Mouse (Mus musculus): Measurements from ENCODE around the gene Galr2. TPM values are rescaled to one million over a fixed set of nuclear protein-coding genes. Genes with fewer than 3 reads are reported as not detected.

Galr2 gene
- polyA plus RNA-seq, 1 experiment from 2014 or later: 0.13 TPM

- Histone ChIP-seq H3K9ac (replicated peaks; ENCODE audit: low read depth, low read length) (no peak overlapping the region), H3K4me2 (replicated peaks; ENCODE audit: low read depth, low read length) (no peak overlapping the region), H3K9me3 (ENCODE audit: control insufficient read depth, low read depth, low read length) (no peaks in the 10 kb centered on the region), H3K27ac (ENCODE audit: low read length) (no peak overlapping the region), H3K4me1 (ENCODE audit: control insufficient read depth, insufficient read depth, low read length) (peaks cover 11% of the 10 kb centered on the region; the same call in 1 of the 2 replicates), H3K27me3 (ENCODE audit: control insufficient read depth, insufficient read depth, low read length) (no peaks in the 10 kb centered on the region), H3K36me3 (ENCODE audit: control insufficient read depth, insufficient read depth, low read length) (peaks cover 31% of the 10 kb centered on the region; the same call in 1 of the 2 replicates), H3K4me3 (ENCODE audit: low read depth, low read length) (no peak overlapping the region)
- WGBS: 93% methylated on average over 13 of the region's 13 CpGs
- ATAC-seq (ENCODE audit: insufficient number of reproducible peaks, insufficient read depth, low FRiP score, low read depth): no peak
Observed at GRCm38 (mm10) chr11:116292401-116292800, 11.7 kb downstream of the Galr2 start.

DNA sequence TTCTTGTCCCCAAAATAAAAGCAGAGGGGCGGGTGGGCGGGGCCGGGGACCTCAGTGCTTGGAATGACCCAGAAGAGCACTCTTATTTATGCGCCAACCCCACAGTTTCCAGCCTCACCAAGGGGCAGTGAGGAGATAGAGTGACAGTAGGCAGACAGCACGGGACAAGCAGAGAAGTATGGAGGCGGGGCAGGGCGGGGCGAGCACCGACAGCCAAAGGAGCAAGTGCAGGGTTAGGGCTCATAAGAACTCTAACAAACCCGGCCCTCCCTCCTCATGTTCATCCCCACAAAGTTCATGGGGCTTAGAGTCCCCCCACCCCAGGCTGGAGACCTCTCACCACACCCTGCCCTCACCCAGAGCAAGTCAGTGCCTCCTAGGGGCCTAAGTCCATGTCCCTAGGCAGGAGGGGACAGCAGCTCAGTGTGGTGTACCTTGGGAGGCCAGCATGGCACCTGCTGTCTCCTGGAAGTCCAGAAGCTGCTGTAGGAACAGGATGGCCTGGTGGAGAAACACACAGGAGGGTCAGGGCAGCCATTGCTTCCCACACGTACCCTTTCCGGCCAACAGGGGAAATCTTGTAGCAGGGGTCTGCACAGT is 12.9 kb downstream of the Galr2 start:
- 86% methylated on average over 12 of the region's 12 CpGs for WGBS
- Histone ChIP-seq H3K9ac (replicated peaks; ENCODE audit: low read depth, low read length) (no peak overlapping the region), H3K9me3 (ENCODE audit: control insufficient read depth, low read depth, low read length) (no peaks in the 10 kb centered on the region), H3K4me1 (ENCODE audit: control insufficient read depth, insufficient read depth, low read length) (peaks cover 11% of the 10 kb centered on the region; the same call in 1 of the 2 replicates), H3K27ac (ENCODE audit: low read length) (no peak overlapping the region), H3K36me3 (ENCODE audit: control insufficient read depth, insufficient read depth, low read length) (peaks cover 21% of the 10 kb centered on the region; the same call in 1 of the 2 replicates), H3K4me3 (ENCODE audit: low read depth, low read length) (no peak overlapping the region), H3K27me3 (ENCODE audit: control insufficient read depth, insufficient read depth, low read length) (no peaks in the 10 kb centered on the region), H3K4me2 (replicated peaks; ENCODE audit: low read depth, low read length) (no peak overlapping the region)
- no peak for ATAC-seq (ENCODE audit: insufficient number of reproducible peaks, insufficient read depth, low FRiP score, low read depth)

GRCm38 (mm10) chr11:116294319-116294718 is 13.6 kb downstream of the Galr2 start:
- ATAC-seq (ENCODE audit: insufficient number of reproducible peaks, insufficient read depth, low FRiP score, low read depth): 0 out of 2 replicates have a peak, but pooled peaks have one; percentile 29
- peaks cover 22% of the 10 kb centered on the region; the same call in 1 of the 2 replicates for H3K36me3 ChIP-seq (ENCODE audit: control insufficient read depth, insufficient read depth, low read length)
- 33% methylated on average over 5 of the region's 5 CpGs for WGBS

DNA sequence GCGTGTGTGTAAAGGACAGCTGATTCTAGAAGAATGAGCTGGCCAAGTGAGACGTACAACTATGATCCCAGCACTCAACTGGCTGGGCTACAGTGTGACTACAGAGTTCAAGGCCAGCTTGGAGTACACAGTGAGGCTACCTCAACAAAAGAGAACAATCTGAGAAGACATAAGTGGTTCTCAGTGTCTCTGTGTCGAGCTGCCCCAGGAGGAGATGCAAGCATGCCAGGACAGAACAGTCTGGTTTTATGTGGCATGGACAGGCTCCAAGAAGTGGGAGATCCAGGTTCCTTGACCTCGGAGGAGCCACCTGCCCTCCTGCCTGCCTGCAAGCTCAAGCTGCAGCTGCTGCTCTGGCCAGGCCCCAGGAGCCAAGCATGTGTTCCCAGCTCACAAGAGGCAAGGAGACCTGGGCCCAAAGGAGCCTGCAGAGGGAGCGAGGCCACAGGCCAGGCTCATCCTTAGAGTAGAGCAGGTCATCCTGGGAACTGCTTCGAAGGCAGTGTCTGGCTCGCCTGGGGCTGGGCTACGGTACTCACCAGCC is 15.5 kb downstream of the Galr2 start:
- WGBS: 87% methylated on average over 8 of the region's 8 CpGs
- H3K9me3 ChIP-seq (ENCODE audit: control insufficient read depth, low read depth, low read length): no peaks in the 10 kb centered on the region
- H3K4me2 ChIP-seq (replicated peaks; ENCODE audit: low read depth, low read length): no peak overlapping the region
- no peak overlapping the region for H3K4me3 ChIP-seq (ENCODE audit: low read depth, low read length)
- no peak overlapping the region for H3K27ac ChIP-seq (ENCODE audit: low read length)
- H3K4me1 ChIP-seq (ENCODE audit: control insufficient read depth, insufficient read depth, low read length): peaks cover 7% of the 10 kb centered on the region; the same call in 1 of the 2 replicates
- H3K36me3 ChIP-seq (ENCODE audit: control insufficient read depth, insufficient read depth, low read length): peaks cover 39% of the 10 kb centered on the region
- H3K9ac ChIP-seq (replicated peaks; ENCODE audit: low read depth, low read length): no peak overlapping the region
- no peak for ATAC-seq (ENCODE audit: insufficient number of reproducible peaks, insufficient read depth, low FRiP score, low read depth)
- no peaks in the 10 kb centered on the region for H3K27me3 ChIP-seq (ENCODE audit: control insufficient read depth, insufficient read depth, low read length)

More at GRCm38 (mm10) chr11:116294319-116294718, 13.6 kb downstream of the Galr2 start:
- peaks cover 11% of the 10 kb centered on the region; the same call in 1 of the 2 replicates for H3K4me1 ChIP-seq (ENCODE audit: control insufficient read depth, insufficient read depth, low read length)
- no peaks in the 10 kb centered on the region for H3K27me3 ChIP-seq (ENCODE audit: control insufficient read depth, insufficient read depth, low read length)
- no peak overlapping the region for H3K27ac ChIP-seq (ENCODE audit: low read length)
- H3K4me3 ChIP-seq (ENCODE audit: low read depth, low read length): no peak overlapping the region
- H3K4me2 ChIP-seq (replicated peaks; ENCODE audit: low read depth, low read length): no peak overlapping the region
- H3K9me3 ChIP-seq (ENCODE audit: control insufficient read depth, low read depth, low read length): no peaks in the 10 kb centered on the region
- no peak overlapping the region for H3K9ac ChIP-seq (replicated peaks; ENCODE audit: low read depth, low read length)

- Histone ChIP-seq H3K27me3 (ENCODE audit: control insufficient read depth, insufficient read depth, low read length) (no peaks in the 10 kb centered on the region), H3K9ac (replicated peaks; ENCODE audit: low read depth, low read length) (no peak overlapping the region), H3K4me3 (ENCODE audit: low read depth, low read length) (no peak overlapping the region), H3K36me3 (ENCODE audit: control insufficient read depth, insufficient read depth, low read length) (peaks cover 41% of the 10 kb centered on the region), H3K4me1 (ENCODE audit: control insufficient read depth, insufficient read depth, low read length) (peaks cover 7% of the 10 kb centered on the region; the same call in 1 of the 2 replicates), H3K27ac (ENCODE audit: low read length) (no peak overlapping the region), H3K9me3 (ENCODE audit: control insufficient read depth, low read depth, low read length) (no peaks in the 10 kb centered on the region), H3K4me2 (replicated peaks; ENCODE audit: low read depth, low read length) (no peak overlapping the region)
- ATAC-seq (ENCODE audit: insufficient number of reproducible peaks, insufficient read depth, low FRiP score, low read depth): no peak
- WGBS: 63% methylated on average over 3 of the region's 3 CpGs
Observed at GRCm38 (mm10) chr11:116297017-116297416, 16.3 kb downstream of the Galr2 start.

GRCm38 (mm10) chr11:116298221-116298620 is 17.5 kb downstream of the Galr2 start:
- ATAC-seq (ENCODE audit: insufficient number of reproducible peaks, insufficient read depth, low FRiP score, low read depth): no peak
- Histone ChIP-seq H3K27me3 (ENCODE audit: control insufficient read depth, insufficient read depth, low read length) (no peaks in the 10 kb centered on the region), H3K4me3 (ENCODE audit: low read depth, low read length) (no peak overlapping the region), H3K27ac (ENCODE audit: low read length) (no peak overlapping the region), H3K36me3 (ENCODE audit: control insufficient read depth, insufficient read depth, low read length) (peaks cover 38% of the 10 kb centered on the region), H3K9me3 (ENCODE audit: control insufficient read depth, low read depth, low read length) (no peaks in the 10 kb centered on the region), H3K4me1 (ENCODE audit: control insufficient read depth, insufficient read depth, low read length) (peaks cover 7% of the 10 kb centered on the region; the same call in 1 of the 2 replicates), H3K4me2 (replicated peaks; ENCODE audit: low read depth, low read length) (no peak overlapping the region), H3K9ac (replicated peaks; ENCODE audit: low read depth, low read length) (no peak overlapping the region)
- WGBS: 92% methylated on average over 11 of the region's 11 CpGs

DNA sequence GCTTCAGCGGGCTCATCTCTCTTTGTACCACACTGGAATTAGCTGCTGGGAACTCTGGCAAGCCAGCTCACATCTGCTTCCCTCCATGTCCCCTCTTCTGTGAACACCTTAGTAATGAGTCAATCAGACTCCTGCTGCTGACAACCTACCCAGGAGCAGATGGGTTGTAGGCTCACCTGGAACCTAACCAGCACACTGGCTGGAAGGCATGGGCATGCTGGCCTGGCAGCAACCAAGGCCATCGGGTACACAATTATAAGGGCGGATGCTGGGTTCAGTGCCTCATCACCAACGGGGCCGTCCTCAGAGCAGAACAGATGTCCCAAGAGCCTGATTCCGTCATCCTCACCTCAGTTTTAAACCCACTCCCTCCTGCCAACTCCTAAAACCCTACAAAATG is 17.9 kb downstream of the Galr2 start:
- H3K27ac ChIP-seq (ENCODE audit: low read length): no peak overlapping the region
- ATAC-seq (ENCODE audit: insufficient number of reproducible peaks, insufficient read depth, low FRiP score, low read depth): no peak
- H3K36me3 ChIP-seq (ENCODE audit: control insufficient read depth, insufficient read depth, low read length): peaks cover 42% of the 10 kb centered on the region
- no peak overlapping the region for H3K4me3 ChIP-seq (ENCODE audit: low read depth, low read length)
- no peak overlapping the region for H3K9ac ChIP-seq (replicated peaks; ENCODE audit: low read depth, low read length)
- H3K4me1 ChIP-seq (ENCODE audit: control insufficient read depth, insufficient read depth, low read length): peaks cover 7% of the 10 kb centered on the region; the same call in 1 of the 2 replicates
- 89% methylated on average over 6 of the region's 6 CpGs for WGBS
- no peak overlapping the region for H3K4me2 ChIP-seq (replicated peaks; ENCODE audit: low read depth, low read length)
- no peaks in the 10 kb centered on the region for H3K27me3 ChIP-seq (ENCODE audit: control insufficient read depth, insufficient read depth, low read length)
- no peaks in the 10 kb centered on the region for H3K9me3 ChIP-seq (ENCODE audit: control insufficient read depth, low read depth, low read length)

GRCm38 (mm10) chr11:116305423-116305822 is 24.7 kb downstream of the Galr2 start:
- peaks cover 29% of the 10 kb centered on the region for H3K36me3 ChIP-seq (ENCODE audit: control insufficient read depth, insufficient read depth, low read length)

More at GRCm38 (mm10) chr11:116305423-116305822, 24.7 kb downstream of the Galr2 start:
- Histone ChIP-seq H3K4me3 (ENCODE audit: low read depth, low read length) (peak overlapping the region; percentile 71; the same call in 1 of the 2 replicates), H3K27ac (ENCODE audit: low read length) (no peak overlapping the region), H3K4me2 (replicated peaks; ENCODE audit: low read depth, low read length) (peak overlapping the region; percentile 82), H3K9ac (replicated peaks; ENCODE audit: low read depth, low read length) (0 out of 2 replicates have a peak overlapping the region, but pooled peaks have one; percentile 60), H3K27me3 (ENCODE audit: control insufficient read depth, insufficient read depth, low read length) (no peaks in the 10 kb centered on the region), H3K4me1 (ENCODE audit: control insufficient read depth, insufficient read depth, low read length) (0 out of 2 replicates have a peak, but pooled peaks cover 5% of the 10 kb centered on the region), H3K9me3 (ENCODE audit: control insufficient read depth, low read depth, low read length) (no peaks in the 10 kb centered on the region)
- no peak for ATAC-seq (ENCODE audit: insufficient number of reproducible peaks, insufficient read depth, low FRiP score, low read depth)
- WGBS: 97% methylated on average over 2 of the region's 2 CpGs
